In genomic region chr1:37025962-37026686, GRCm38 (mm10) we compare ENCODE assay signal across 21 mouse cellular contexts. TPM values are rescaled to one million over a fixed set of nuclear protein-coding genes. Genes with fewer than 3 reads are reported as not detected.
DNase-seq lines count a peak whose midpoint lies in the region; ATAC-seq and TF ChIP-seq lines count a peak whose summit lies in the region.
"Had no signal": no experiment of that assay in that cellular context is flagged by ENCODE, and none has a peak within 500 bp of the region (broad histone marks: within the 10 kb centered on the region; RNA-seq: fewer than 3 reads in every experiment).

Gene Vwa3b (plus strand): TSS chr1:37026596.

- ATAC-seq in kidney, embryonic 14.5 days (ENCODE audit: low FRiP score, low TSS enrichment), result no peak
- no peak for ATAC-seq in hindbrain, postnatal 0 days
- ATAC-seq: forebrain, embryonic 15.5 days; midbrain, embryonic 16.5 days had no signal

- no peak for TF ChIP-seq CTCF in testis, adult 2 months (IDR thresholded peaks at IDR 0.05; ENCODE audit: control insufficient read depth, insufficient read depth, insufficient replicate concordance, low read depth, low read length)
- no peak for TF ChIP-seq CTCF in hindbrain, postnatal 0 days (IDR thresholded peaks at IDR 0.05; ENCODE audit: low read depth)

- H3K27ac ChIP-seq in kidney, embryonic 14.5 days (ENCODE audit: low read depth, low read length), result no peak within 1 kb of the TSS
- H3K27ac ChIP-seq in testis, adult 2 months (ENCODE audit: control insufficient read depth, insufficient read depth, low read depth, low read length), result no peak within 1 kb of the TSS
- no peak within 1 kb of the TSS for H3K27ac ChIP-seq in hindbrain, postnatal 0 days
- H3K27ac ChIP-seq: forebrain, embryonic 15.5 days; heart, embryonic 13.5 days; kidney, postnatal 0 days; limb, embryonic 12.5 days; lung, embryonic 15.5 days had no signal

- WGBS in kidney, embryonic 14.5 days, result 75% methylated on average over 5 of the region's 5 CpGs
- WGBS in hindbrain, postnatal 0 days, result 80% methylated on average over 5 of the region's 5 CpGs

- no peaks in the 10 kb centered on the region for H3K36me3 ChIP-seq in kidney, embryonic 14.5 days (ENCODE audit: control insufficient read depth, insufficient read depth, low read length)
- no peaks in the 10 kb centered on the region for H3K36me3 ChIP-seq in testis, adult 2 months (ENCODE audit: control insufficient read depth, insufficient read depth, low read length)
- H3K36me3 ChIP-seq in hindbrain, postnatal 0 days (ENCODE audit: insufficient read depth, low read length), result no peaks in the 10 kb centered on the region
- H3K36me3 ChIP-seq: forebrain, embryonic 15.5 days; heart, embryonic 13.5 days; limb, embryonic 12.5 days; lung, embryonic 15.5 days had no signal

- H3K4me2 ChIP-seq in kidney, embryonic 14.5 days (replicated peaks; ENCODE audit: low read depth, low read length), result no peak within 1 kb of the TSS
- no peak within 1 kb of the TSS for H3K4me2 ChIP-seq in hindbrain, postnatal 0 days (ENCODE audit: low read depth, low read length)
- H3K4me2 ChIP-seq: forebrain, embryonic 15.5 days; heart, embryonic 13.5 days; limb, embryonic 12.5 days; lung, embryonic 15.5 days had no signal

- no peaks in the 10 kb centered on the region for H3K27me3 ChIP-seq in kidney, embryonic 14.5 days (ENCODE audit: control insufficient read depth, insufficient read depth, low read length)
- H3K27me3 ChIP-seq in testis, adult 2 months (ENCODE audit: control insufficient read depth, insufficient read depth, low read length), result no peaks in the 10 kb centered on the region
- no peaks in the 10 kb centered on the region for H3K27me3 ChIP-seq in hindbrain, postnatal 0 days (ENCODE audit: insufficient read depth, low read length)
- H3K27me3 ChIP-seq: forebrain, embryonic 15.5 days; heart, embryonic 13.5 days had no signal

- TF ChIP-seq POLR2A in testis, adult 2 months (IDR thresholded peaks at IDR 0.05; ENCODE audit: control insufficient read depth, low read depth, low read length), result no peak

- DNase-seq in kidney, adult 8-10 months, result peak; percentile 12 to 29
- no peak for DNase-seq in testis, postnatal 14 days (ENCODE audit: low spot score)
- DNase-seq in gastrocnemius, postnatal 4 days (ENCODE audit: low spot score in 2 of 2), result no peak
- no peak for DNase-seq in hindbrain, postnatal 0 days (ENCODE audit: low spot score)
- DNase-seq in right cerebral cortex, postnatal 4 days, result no peak
- DNase-seq in thymus, postnatal 25 days, result no peak
- DNase-seq: adrenal gland, postnatal 25 days; cerebellum, postnatal 10 days; right cerebral cortex, postnatal 14 days; thymus, adult 2 months had no signal

- H3K9ac ChIP-seq in kidney, embryonic 14.5 days (ENCODE audit: low read depth, low read length), result no peak within 1 kb of the TSS
- H3K9ac ChIP-seq in hindbrain, postnatal 0 days (replicated peaks; ENCODE audit: low read length), result no peak within 1 kb of the TSS
- H3K9ac ChIP-seq: forebrain, embryonic 15.5 days; heart, embryonic 13.5 days; limb, embryonic 12.5 days; lung, embryonic 15.5 days had no signal

- 0 out of 2 replicates have a peak, but pooled peaks cover 5% of the 10 kb centered on the region for H3K4me1 ChIP-seq in kidney, embryonic 14.5 days (ENCODE audit: control insufficient read depth, insufficient read depth, low read length)
- H3K4me1 ChIP-seq in testis, adult 2 months (ENCODE audit: control insufficient read depth, insufficient read depth, low read length), result peaks cover 9% of the 10 kb centered on the region
- 0 out of 2 replicates have a peak, but pooled peaks cover 4% of the 10 kb centered on the region for H3K4me1 ChIP-seq in hindbrain, postnatal 0 days (ENCODE audit: insufficient read depth, low read length)

- H3K9me3 ChIP-seq in kidney, embryonic 14.5 days (ENCODE audit: control insufficient read depth, low read length), result no peaks in the 10 kb centered on the region
- H3K9me3 ChIP-seq in hindbrain, postnatal 0 days (ENCODE audit: low read length), result no peaks in the 10 kb centered on the region
- H3K9me3 ChIP-seq: forebrain, embryonic 15.5 days; heart, embryonic 13.5 days; limb, embryonic 12.5 days; lung, embryonic 15.5 days had no signal

- H3K4me3 ChIP-seq in kidney, embryonic 14.5 days (ENCODE audit: low read length), result no peak within 1 kb of the TSS
- no peak within 1 kb of the TSS for H3K4me3 ChIP-seq in testis, adult 2 months (ENCODE audit: control insufficient read depth, low read depth, low read length)
- no peak within 1 kb of the TSS for H3K4me3 ChIP-seq in hindbrain, postnatal 0 days (ENCODE audit: low read length)
- H3K4me3 ChIP-seq: forebrain, embryonic 15.5 days; heart, embryonic 13.5 days; limb, embryonic 12.5 days; lung, embryonic 15.5 days had no signal

RNA-seq across cellular contexts. Expression of gene Vwa3b, which starts in this region (rescaled TPM):
- polyA plus RNA-seq in kidney, embryonic 14.5 days (2014; fragmentation: Nextera tagmentation; extraction: Ambion mirVana), result not detected in 2 replicates
- 219 and 242 TPM in 2 replicates for polyA plus RNA-seq in testis, adult 2 months (2012; rRNA removed)
- total RNA-seq in gastrocnemius, postnatal 4 days (2021), result 10 to 100 TPM; 10.4 to 16.7 TPM
- total RNA-seq in hindbrain, postnatal 0 days (2014; rRNA removed), result 1.5 and 1.7 TPM in 2 replicates
- polyA plus RNA-seq in hindbrain, postnatal 0 days (2015; fragmentation: Nextera tagmentation; extraction: Ambion mirVana), result 1.7 and 2.9 TPM in 2 replicates
- total RNA-seq: hematopoietic stem cell, adult 5-6 weeks; MEL had no signal
- polyA plus RNA-seq: C2C12 had no signal

Comparison
In these comparisons a context has a peak if more than half of its experiments do, and no peak if none do; other contexts are left out.
1. RNA of gene Vwa3b (polyA plus RNA-seq): 219 to 242 TPM in testis, adult 2 months; 1.7 to 2.9 TPM in hindbrain, postnatal 0 days and not detected in kidney, embryonic 14.5 days; every median in the first group is over 10 times any median in the second.
2. DNase-seq: peak in kidney, adult 8-10 months (2 of 2); none in testis, postnatal 14 days (single experiment), gastrocnemius, postnatal 4 days (0 of 2), hindbrain, postnatal 0 days (single experiment), right cerebral cortex, postnatal 4 days (single experiment) and thymus, postnatal 25 days (single experiment).